Mouse (Mus musculus) brain, adult 2 months (tissue): ENCODE data around the gene Prickle1.

Experiments
- DNase-seq: peaks from one replicate; pipeline ENCODE4 v3.0.0; 2011; ENCODE audit warnings: low read depth, low spot score

Prickle1 gene

GRCm38 (mm10) chr15:93594888-93595698 lies 598 bp downstream of the Prickle1 start:
- DNase-seq = peak; percentile 83

GRCm38 (mm10) chr15:93594296-93594887 lies 1.3 kb downstream of the Prickle1 start:
- peak; percentile 49 for DNase-seq

GRCm38 (mm10) chr15:93592596-93592995 lies 3.1 kb downstream of the Prickle1 start:
- no peak for DNase-seq

GRCm38 (mm10) chr15:93591831-93592321 lies 3.8 kb downstream of the Prickle1 start:
- DNase-seq = peak; percentile 84

GRCm38 (mm10) chr15:93591371-93591770 lies 4.3 kb downstream of the Prickle1 start:
- DNase-seq = peak; percentile 43

- no peak for DNase-seq
Observed at GRCm38 (mm10) chr15:93588401-93588800, 7.3 kb downstream of the Prickle1 start.

- no peak for DNase-seq
Observed at GRCm38 (mm10) chr15:93587660-93588059, 8.0 kb downstream of the Prickle1 start.

GRCm38 (mm10) chr15:93583051-93583450 lies 12.6 kb downstream of the Prickle1 start:
- DNase-seq = no peak

- DNase-seq = peak; percentile 43
Observed at GRCm38 (mm10) chr15:93581736-93582135, 14.0 kb downstream of the Prickle1 start.

GRCm38 (mm10) chr15:93579899-93580298 lies 15.8 kb downstream of the Prickle1 start:
- DNase-seq = peak; percentile 59

GRCm38 (mm10) chr15:93579100-93579499 lies 16.6 kb downstream of the Prickle1 start:
- no peak for DNase-seq

GRCm38 (mm10) chr15:93576361-93576760 lies 19.3 kb downstream of the Prickle1 start:
- DNase-seq = no peak

GRCm38 (mm10) chr15:93575884-93576283 lies 19.8 kb downstream of the Prickle1 start:
- DNase-seq = peak; percentile 96

GRCm38 (mm10) chr15:93572889-93573288 lies 22.8 kb downstream of the Prickle1 start:
- DNase-seq = no peak

- no peak for DNase-seq
Observed at GRCm38 (mm10) chr15:93570881-93571495, 24.7 kb downstream of the Prickle1 start.

- DNase-seq = no peak
Observed at GRCm38 (mm10) chr15:93568911-93569310, 26.8 kb downstream of the Prickle1 start.

- peak; percentile 53 for DNase-seq
Observed at GRCm38 (mm10) chr15:93567546-93568307, 28.0 kb downstream of the Prickle1 start.

- DNase-seq = peak; percentile 38
Observed at GRCm38 (mm10) chr15:93563491-93563890, 32.2 kb downstream of the Prickle1 start.

GRCm38 (mm10) chr15:93561540-93561939 lies 34.2 kb downstream of the Prickle1 start:
- peak; percentile 43 for DNase-seq

GRCm38 (mm10) chr15:93558421-93558820 lies 37.3 kb downstream of the Prickle1 start:
- peak; percentile 93 for DNase-seq

GRCm38 (mm10) chr15:93555719-93556118 lies 40.0 kb downstream of the Prickle1 start:
- DNase-seq = no peak
